In genomic region chr7:56779122-56779521, GRCm38 (mm10) we compare ENCODE assay signal across 21 mouse cellular contexts.
DNase-seq lines count a peak whose midpoint lies in the region; ATAC-seq and TF ChIP-seq lines count a peak whose summit lies in the region.
"Had no signal": no experiment of that assay in that cellular context is flagged by ENCODE, and none has a peak within 500 bp of the region (broad histone marks: within the 10 kb centered on the region; RNA-seq: fewer than 3 reads in every experiment).

No protein-coding gene starts in this region.

- H3K36me3 ChIP-seq in midbrain, postnatal 0 days (ENCODE audit: insufficient read depth, low read length): no peaks in the 10 kb centered on the region
- no peaks in the 10 kb centered on the region for H3K36me3 ChIP-seq in midbrain, embryonic 11.5 days (ENCODE audit: control insufficient read depth, insufficient read depth, low read length)
- H3K36me3 ChIP-seq: embryonic facial prominence, embryonic 12.5 days; hindbrain, embryonic 13.5 days; limb, embryonic 13.5 days; liver, embryonic 15.5 days; midbrain, embryonic 12.5 days had no signal

- TF ChIP-seq CTCF in midbrain, postnatal 0 days (IDR thresholded peaks at IDR 0.05): no peak

- H3K4me2 ChIP-seq in midbrain, postnatal 0 days (ENCODE audit: low read depth, low read length, poor library complexity, severe bottlenecking): no peak overlapping the region
- H3K4me2 ChIP-seq in midbrain, embryonic 11.5 days: no peak overlapping the region
- H3K4me2 ChIP-seq: embryonic facial prominence, embryonic 12.5 days; hindbrain, embryonic 13.5 days; limb, embryonic 13.5 days; liver, embryonic 15.5 days; midbrain, embryonic 12.5 days had no signal

- ATAC-seq in midbrain, postnatal 0 days (ENCODE audit: low FRiP score): no peak
- no peak for ATAC-seq in midbrain, embryonic 11.5 days (ENCODE audit: low FRiP score)
- ATAC-seq: activated CD4-positive, CD25-positive, alpha-beta regulatory T cell, adult 4 months; intestine, postnatal 0 days had no signal

- H3K27ac ChIP-seq in midbrain, postnatal 0 days (ENCODE audit: low read depth, low read length): no peak overlapping the region
- no peak overlapping the region for H3K27ac ChIP-seq in midbrain, embryonic 11.5 days (ENCODE audit: low read depth, low read length)
- H3K27ac ChIP-seq: embryonic facial prominence, embryonic 12.5 days; hindbrain, embryonic 13.5 days; limb, embryonic 13.5 days; liver, embryonic 15.5 days; midbrain, embryonic 12.5 days had no signal

- DNase-seq in cerebellum, adult 11 months: peak; percentile 4
- no peak for DNase-seq in cerebellum, postnatal 4 days (ENCODE audit: low spot score in 2 of 2)
- DNase-seq in midbrain, postnatal 0 days (ENCODE audit: low spot score): peak; percentile 42
- no peak for DNase-seq in midbrain, embryonic 11.5 days (ENCODE audit: low spot score, missing footprints)
- peak; percentile 57 for DNase-seq in cerebellum, adult 9-11 months
- peak; percentile 23 to 53 for DNase-seq in layer of hippocampus, adult 8-10 months (ENCODE audit: low spot score in 2 of 2)
- DNase-seq in lung, postnatal 4 days: no peak
- no peak for DNase-seq in yolk sac, embryonic 10.5 days (ENCODE audit: low spot score)
- DNase-seq: adrenal gland, postnatal 25 days; kidney, postnatal 25 days; lung, postnatal 14 days; thymus, adult 18-20 months had no signal

- H3K4me3 ChIP-seq in midbrain, postnatal 0 days (ENCODE audit: low read depth, low read length): no peak overlapping the region
- H3K4me3 ChIP-seq in midbrain, embryonic 11.5 days (ENCODE audit: low read depth, low read length): no peak overlapping the region
- H3K4me3 ChIP-seq: embryonic facial prominence, embryonic 12.5 days; hindbrain, embryonic 13.5 days; limb, embryonic 13.5 days; liver, embryonic 15.5 days; midbrain, embryonic 12.5 days; myocyte had no signal

- no peak overlapping the region for H3K9ac ChIP-seq in midbrain, postnatal 0 days (replicated peaks; ENCODE audit: low read length, poor library complexity, severe bottlenecking)
- no peak overlapping the region for H3K9ac ChIP-seq in midbrain, embryonic 11.5 days (ENCODE audit: low read length)
- H3K9ac ChIP-seq: embryonic facial prominence, embryonic 12.5 days; hindbrain, embryonic 13.5 days; limb, embryonic 13.5 days; liver, embryonic 15.5 days; midbrain, embryonic 12.5 days had no signal

- H3K4me1 ChIP-seq in midbrain, postnatal 0 days (ENCODE audit: insufficient read depth, low read length): no peaks in the 10 kb centered on the region
- no peaks in the 10 kb centered on the region for H3K4me1 ChIP-seq in midbrain, embryonic 11.5 days (ENCODE audit: control insufficient read depth, insufficient read depth, low read length)
- H3K4me1 ChIP-seq: embryonic facial prominence, embryonic 12.5 days; hindbrain, embryonic 13.5 days; limb, embryonic 13.5 days; liver, embryonic 15.5 days; midbrain, embryonic 12.5 days had no signal

- H3K27me3 ChIP-seq in midbrain, postnatal 0 days (ENCODE audit: insufficient read depth, low read length): no peaks in the 10 kb centered on the region
- H3K27me3 ChIP-seq in midbrain, embryonic 11.5 days (ENCODE audit: control insufficient read depth, insufficient read depth, low read length): no peaks in the 10 kb centered on the region
- H3K27me3 ChIP-seq: CH12.LX; embryonic facial prominence, embryonic 12.5 days; hindbrain, embryonic 13.5 days; limb, embryonic 13.5 days; liver, embryonic 15.5 days; midbrain, embryonic 12.5 days had no signal

- no peaks in the 10 kb centered on the region for H3K9me3 ChIP-seq in midbrain, postnatal 0 days (ENCODE audit: low read length)
- no peaks in the 10 kb centered on the region for H3K9me3 ChIP-seq in midbrain, embryonic 11.5 days (ENCODE audit: control insufficient read depth, low read length)
- H3K9me3 ChIP-seq: embryonic facial prominence, embryonic 12.5 days; hindbrain, embryonic 13.5 days; limb, embryonic 13.5 days; liver, embryonic 15.5 days; midbrain, embryonic 12.5 days had no signal

- 68% methylated on average over 1 of the region's 1 CpGs for WGBS in midbrain, postnatal 0 days
- 78% methylated on average over 1 of the region's 1 CpGs for WGBS in midbrain, embryonic 11.5 days

Comparison
In these comparisons a context has a peak if more than half of its experiments do, and no peak if none do; other contexts are left out.
1. DNase-seq: peak in cerebellum, adult 11 months (single experiment), midbrain, postnatal 0 days (single experiment), cerebellum, adult 9-11 months (single experiment) and layer of hippocampus, adult 8-10 months (2 of 2); none in cerebellum, postnatal 4 days (0 of 2), midbrain, embryonic 11.5 days (single experiment), lung, postnatal 4 days (0 of 2) and yolk sac, embryonic 10.5 days (single experiment).